Mouse (Mus musculus): ENCODE data around the gene Herc3. TPM values are rescaled to one million over a fixed set of nuclear protein-coding genes. Genes with fewer than 3 reads are reported as not detected.

The Herc3 gene
- total and polyA plus RNA-seq, 3 experiments, result 27.4 to 54.3 (median 27.6) TPM

DNA sequence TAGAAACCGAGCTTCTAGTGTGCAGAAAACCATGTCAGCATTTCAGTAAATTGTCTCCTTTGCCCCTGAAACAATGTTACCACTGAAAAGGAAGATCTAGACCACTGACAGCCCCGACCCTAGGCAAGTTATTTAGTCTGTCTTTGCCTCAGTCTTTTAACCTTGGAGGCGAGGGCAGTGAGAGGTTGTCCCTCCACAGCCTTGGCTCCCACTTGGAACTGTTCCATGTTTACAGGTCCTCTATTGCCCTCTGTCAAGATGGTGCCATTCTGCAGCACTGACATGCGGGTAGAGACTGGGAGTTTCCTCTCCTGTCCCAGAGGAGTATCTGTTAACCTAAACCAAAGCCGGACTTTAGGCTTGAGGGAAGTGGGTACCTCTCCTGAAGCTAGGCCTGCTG, 81.6 kb downstream of the Herc3 start:
- Histone ChIP-seq H3K4me1 (ENCODE audit: control insufficient read depth, insufficient read depth, low read length) (no peaks in the 10 kb centered on the region), H3K27me3 (ENCODE audit: control insufficient read depth, insufficient read depth, low read length) (no peaks in the 10 kb centered on the region), H3K4me3 (no peak overlapping the region), H3K27ac (no peak overlapping the region), H3K36me3 (ENCODE audit: control insufficient read depth, insufficient read depth, low read length) (peaks cover 2% of the 10 kb centered on the region), H3K79me2 (replicated peaks; ENCODE audit: control insufficient read depth, insufficient read depth, low read length) (no peaks in the 10 kb centered on the region), H3K9ac (ENCODE audit: low read depth, low read length) (no peak overlapping the region)
- no peak for DNase-seq
- intact Hi-C loops (cut with DNase I), result no loop called here
- no peak for TF ChIP-seq POLR2A (IDR thresholded peaks at IDR 0.05; ENCODE audit: insufficient read depth, low read depth, low read length)
- TF ChIP-seq CTCF (IDR thresholded peaks at IDR 0.05), result no peak
- TF ChIP-seq EP300 (IDR thresholded peaks at IDR 0.05; ENCODE audit: insufficient read depth, low read depth, low read length), result no peak
- WGBS, result 79% methylated on average over 5 of the region's 5 CpGs

DNA sequence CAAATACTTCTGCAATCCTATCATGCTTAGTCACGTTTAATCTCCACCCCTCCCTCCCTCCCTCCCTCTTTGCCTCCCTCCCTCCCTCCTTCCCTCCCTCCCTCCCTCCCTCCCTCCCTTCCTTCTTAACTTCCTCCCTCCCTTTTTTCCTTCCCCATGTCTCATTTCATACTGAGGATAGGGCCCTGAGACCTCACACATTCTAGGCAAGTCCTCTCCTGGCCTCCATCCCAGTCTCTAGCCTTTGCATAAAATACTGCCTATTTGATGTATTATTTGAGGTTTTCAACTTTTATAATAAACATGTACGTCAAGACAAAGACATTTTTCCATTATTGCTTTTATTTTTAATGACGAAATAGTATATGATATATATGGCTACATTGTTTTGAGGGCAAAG, 82.3 kb downstream of the Herc3 start:
- H3K27ac ChIP-seq, result no peak overlapping the region
- no peak for DNase-seq
- H3K27me3 ChIP-seq (ENCODE audit: control insufficient read depth, insufficient read depth, low read length), result no peaks in the 10 kb centered on the region
- H3K4me3 ChIP-seq, result no peak overlapping the region
- no peaks in the 10 kb centered on the region for H3K4me1 ChIP-seq (ENCODE audit: control insufficient read depth, insufficient read depth, low read length)
- H3K79me2 ChIP-seq (replicated peaks; ENCODE audit: control insufficient read depth, insufficient read depth, low read length), result no peaks in the 10 kb centered on the region
- intact Hi-C loops (cut with DNase I), result no loop called here
- TF ChIP-seq EP300 (IDR thresholded peaks at IDR 0.05; ENCODE audit: insufficient read depth, low read depth, low read length), result no peak
- no peak for TF ChIP-seq CTCF (IDR thresholded peaks at IDR 0.05)
- no peak for TF ChIP-seq POLR2A (IDR thresholded peaks at IDR 0.05; ENCODE audit: insufficient read depth, low read depth, low read length)
- 68% methylated on average over 3 of the region's 3 CpGs for WGBS
- H3K36me3 ChIP-seq (ENCODE audit: control insufficient read depth, insufficient read depth, low read length), result peaks cover 2% of the 10 kb centered on the region
- no peak overlapping the region for H3K9ac ChIP-seq (ENCODE audit: low read depth, low read length)

DNA sequence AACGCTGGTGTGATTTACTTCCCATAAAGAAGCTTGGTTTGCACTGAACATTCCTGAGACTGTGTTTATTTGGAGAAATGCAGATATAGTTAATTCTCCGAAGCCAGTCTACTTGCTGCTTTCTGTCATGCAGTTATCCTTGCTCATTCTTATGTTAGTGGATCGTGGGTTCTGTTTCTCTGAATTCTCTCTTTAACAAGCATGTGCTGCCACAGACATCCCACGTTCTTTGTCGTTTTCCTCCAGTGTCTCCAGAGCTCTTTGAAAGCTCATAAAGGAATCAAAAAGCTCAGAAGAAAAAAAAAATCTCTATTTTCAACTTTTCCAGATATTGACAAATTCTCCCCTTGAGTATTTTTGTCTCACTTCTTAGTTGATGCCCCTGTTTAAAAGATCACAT, 82.7 kb downstream of the Herc3 start:
- intact Hi-C loops (cut with DNase I), result no loop called here
- H3K27ac ChIP-seq, result no peak overlapping the region

DNA sequence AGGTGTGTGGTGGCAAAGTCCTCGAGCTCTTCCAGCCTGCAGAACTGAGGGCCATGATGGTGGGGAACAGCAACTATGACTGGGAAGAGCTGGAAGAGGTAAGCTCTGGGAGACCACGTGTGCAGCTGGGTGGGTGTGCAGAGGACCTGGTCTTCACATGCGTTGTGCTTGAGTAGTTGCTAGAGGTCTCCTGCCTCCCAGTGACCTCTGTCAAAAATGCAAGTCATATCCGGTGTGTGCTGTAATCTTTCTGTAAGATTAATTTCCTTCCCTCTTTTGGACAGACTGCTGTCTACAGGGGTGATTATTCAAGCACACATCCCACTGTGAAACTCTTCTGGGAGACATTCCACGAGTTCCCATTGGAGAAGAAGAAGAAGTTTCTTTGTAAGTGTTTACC, 85.2 kb downstream of the Herc3 start:
- no peaks in the 10 kb centered on the region; the same call in 1 of the 2 replicates for H3K36me3 ChIP-seq (ENCODE audit: control insufficient read depth, insufficient read depth, low read length)
- TF ChIP-seq CTCF (IDR thresholded peaks at IDR 0.05), result no peak
- TF ChIP-seq EP300 (IDR thresholded peaks at IDR 0.05; ENCODE audit: insufficient read depth, low read depth, low read length), result no peak
- no peak for TF ChIP-seq POLR2A (IDR thresholded peaks at IDR 0.05; ENCODE audit: insufficient read depth, low read depth, low read length)
- no peaks in the 10 kb centered on the region for H3K27me3 ChIP-seq (ENCODE audit: control insufficient read depth, insufficient read depth, low read length)
- no peak for DNase-seq
- H3K27ac ChIP-seq, result no peak overlapping the region
- WGBS, result 60% methylated on average over 5 of the region's 5 CpGs
- no peaks in the 10 kb centered on the region for H3K4me1 ChIP-seq (ENCODE audit: control insufficient read depth, insufficient read depth, low read length)
- no peaks in the 10 kb centered on the region for H3K79me2 ChIP-seq (replicated peaks; ENCODE audit: control insufficient read depth, insufficient read depth, low read length)
- H3K9ac ChIP-seq (ENCODE audit: low read depth, low read length), result no peak overlapping the region
- H3K4me3 ChIP-seq, result no peak overlapping the region
- intact Hi-C loops (cut with DNase I), result no loop called here

More for the DNA sequence above, 82.7 kb downstream of the Herc3 start:
- Histone ChIP-seq H3K79me2 (replicated peaks; ENCODE audit: control insufficient read depth, insufficient read depth, low read length) (no peaks in the 10 kb centered on the region), H3K27me3 (ENCODE audit: control insufficient read depth, insufficient read depth, low read length) (no peaks in the 10 kb centered on the region), H3K9ac (ENCODE audit: low read depth, low read length) (no peak overlapping the region), H3K4me3 (no peak overlapping the region), H3K36me3 (ENCODE audit: control insufficient read depth, insufficient read depth, low read length) (peaks cover 2% of the 10 kb centered on the region), H3K4me1 (ENCODE audit: control insufficient read depth, insufficient read depth, low read length) (no peaks in the 10 kb centered on the region)
- DNase-seq, result no peak
- 89% methylated on average over 5 of the region's 5 CpGs for WGBS
- no peak for TF ChIP-seq EP300 (IDR thresholded peaks at IDR 0.05; ENCODE audit: insufficient read depth, low read depth, low read length)
- no peak for TF ChIP-seq CTCF (IDR thresholded peaks at IDR 0.05)
- TF ChIP-seq POLR2A (IDR thresholded peaks at IDR 0.05; ENCODE audit: insufficient read depth, low read depth, low read length), result no peak

- H3K4me3 ChIP-seq, result no peak overlapping the region
- intact Hi-C loops (cut with DNase I), result loop anchor here (2.0 kb wide), 1 partner anchor 260 kb away; no protein-coding TSS in a partner anchor
- TF ChIP-seq POLR2A (IDR thresholded peaks at IDR 0.05; ENCODE audit: insufficient read depth, low read depth, low read length), result no peak
- TF ChIP-seq CTCF (IDR thresholded peaks at IDR 0.05), result no peak
- TF ChIP-seq EP300 (IDR thresholded peaks at IDR 0.05; ENCODE audit: insufficient read depth, low read depth, low read length), result no peak
- H3K36me3 ChIP-seq (ENCODE audit: control insufficient read depth, insufficient read depth, low read length), result no peaks in the 10 kb centered on the region; the same call in 1 of the 2 replicates
- no peaks in the 10 kb centered on the region for H3K4me1 ChIP-seq (ENCODE audit: control insufficient read depth, insufficient read depth, low read length)
- WGBS, result 87% methylated on average over 6 of the region's 6 CpGs
- no peaks in the 10 kb centered on the region for H3K79me2 ChIP-seq (replicated peaks; ENCODE audit: control insufficient read depth, insufficient read depth, low read length)
- H3K9ac ChIP-seq (ENCODE audit: low read depth, low read length), result no peak overlapping the region
- no peaks in the 10 kb centered on the region for H3K27me3 ChIP-seq (ENCODE audit: control insufficient read depth, insufficient read depth, low read length)
- no peak for DNase-seq
- no peak overlapping the region for H3K27ac ChIP-seq
Measured at GRCm38 (mm10) chr6:58920735-58921134, 89.5 kb downstream of the Herc3 start.

- H3K4me3 ChIP-seq, result no peak overlapping the region
- DNase-seq, result no peak
- TF ChIP-seq POLR2A (IDR thresholded peaks at IDR 0.05; ENCODE audit: insufficient read depth, low read depth, low read length) (no peak), CTCF (IDR thresholded peaks at IDR 0.05) (peak; percentile 75), EP300 (IDR thresholded peaks at IDR 0.05; ENCODE audit: insufficient read depth, low read depth, low read length) (no peak)
- intact Hi-C loops (cut with DNase I), result loop anchor here (2.0 kb wide), 1 partner anchor 259 kb away; no protein-coding TSS in a partner anchor
- WGBS, result 28% methylated on average over 3 of the region's 3 CpGs
- no peaks in the 10 kb centered on the region; the same call in 1 of the 2 replicates for H3K36me3 ChIP-seq (ENCODE audit: control insufficient read depth, insufficient read depth, low read length)
- H3K79me2 ChIP-seq (replicated peaks; ENCODE audit: control insufficient read depth, insufficient read depth, low read length), result no peaks in the 10 kb centered on the region
- no peak overlapping the region for H3K9ac ChIP-seq (ENCODE audit: low read depth, low read length)
- no peaks in the 10 kb centered on the region for H3K27me3 ChIP-seq (ENCODE audit: control insufficient read depth, insufficient read depth, low read length)
- no peaks in the 10 kb centered on the region for H3K4me1 ChIP-seq (ENCODE audit: control insufficient read depth, insufficient read depth, low read length)
- H3K27ac ChIP-seq, result no peak overlapping the region
Measured at GRCm38 (mm10) chr6:58921623-58922022, 90.4 kb downstream of the Herc3 start.
